Mouse (Mus musculus): Measurements from ENCODE around the gene Palm.

Gene Palm

GRCm38 (mm10) chr10:79856280-79856679 is 62.9 kb downstream of the Palm start:
- DNase-seq (ENCODE audit: low spot score), result no peak

DNA sequence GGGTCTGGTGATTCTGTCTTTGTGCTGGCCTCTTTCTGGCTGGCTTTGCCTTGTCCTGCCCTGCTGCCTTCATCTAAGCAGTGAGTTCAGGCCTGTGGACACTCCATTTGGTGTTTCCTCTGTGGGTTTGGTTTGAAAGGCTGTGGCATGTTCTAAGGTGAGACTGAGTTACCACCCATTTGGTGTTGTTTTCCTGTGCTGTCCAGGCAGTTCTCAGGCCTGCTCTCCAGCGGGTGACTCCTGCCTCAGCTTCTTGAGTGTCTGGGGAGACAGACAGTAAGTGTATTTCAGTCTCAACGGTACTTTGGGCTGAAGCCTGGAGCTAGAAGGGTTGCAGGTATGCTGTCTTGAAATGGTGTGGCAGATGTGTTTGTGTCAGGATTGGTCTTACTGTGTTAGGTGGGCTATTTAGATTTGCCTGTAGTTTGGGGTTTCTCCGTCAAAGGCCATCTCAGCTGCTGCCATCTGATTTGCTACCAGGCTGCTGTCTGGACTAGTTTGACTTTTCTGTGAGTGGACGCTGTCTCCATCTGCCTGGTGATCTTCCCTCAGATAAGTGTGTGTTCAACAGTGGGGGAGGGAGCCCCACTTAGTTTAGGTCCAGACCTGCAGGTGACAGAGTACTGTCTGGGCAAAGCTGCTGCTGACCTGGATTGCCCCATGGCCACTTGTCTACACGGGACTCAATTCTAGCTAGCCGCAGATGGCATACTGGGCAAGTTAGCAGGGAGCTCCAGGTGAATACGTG is 63.5 kb downstream of the Palm start:
- DNase-seq (ENCODE audit: low spot score), result no peak

DNA sequence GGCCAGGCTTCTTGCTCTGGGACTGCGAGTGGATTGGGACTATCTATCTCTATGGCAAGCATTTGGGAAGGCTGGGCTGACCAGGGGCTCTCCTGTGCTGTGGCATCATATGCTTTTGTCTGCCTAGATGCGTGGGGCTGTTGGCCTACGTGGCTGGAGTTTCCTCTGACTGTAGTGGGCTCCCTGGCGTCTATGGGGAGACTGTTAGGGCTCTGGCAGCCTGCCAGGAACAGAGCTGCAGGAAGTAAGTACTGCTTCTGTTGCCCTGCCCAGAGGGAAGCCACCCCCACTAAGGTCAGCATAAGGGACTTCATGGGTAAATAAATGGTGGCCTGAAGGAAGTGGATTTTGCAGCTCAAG is 64.1 kb downstream of the Palm start:
- DNase-seq (ENCODE audit: low spot score), result no peak

GRCm38 (mm10) chr10:79857894-79858293 is 64.5 kb downstream of the Palm start:
- DNase-seq (ENCODE audit: low spot score), result no peak

GRCm38 (mm10) chr10:79858416-79859074 is 65.2 kb downstream of the Palm start:
- no peak for DNase-seq (ENCODE audit: low spot score)

- DNase-seq (ENCODE audit: low spot score), result no peak
Observed at GRCm38 (mm10) chr10:79859116-79859515, 65.7 kb downstream of the Palm start.

GRCm38 (mm10) chr10:79860079-79860911 is 66.9 kb downstream of the Palm start:
- DNase-seq (ENCODE audit: low spot score), result no peak

- no peak for DNase-seq (ENCODE audit: low spot score)
Observed at GRCm38 (mm10) chr10:79861230-79862048, 68.1 kb downstream of the Palm start.

GRCm38 (mm10) chr10:79862049-79862788 is 68.8 kb downstream of the Palm start:
- no peak for DNase-seq (ENCODE audit: low spot score)

DNA sequence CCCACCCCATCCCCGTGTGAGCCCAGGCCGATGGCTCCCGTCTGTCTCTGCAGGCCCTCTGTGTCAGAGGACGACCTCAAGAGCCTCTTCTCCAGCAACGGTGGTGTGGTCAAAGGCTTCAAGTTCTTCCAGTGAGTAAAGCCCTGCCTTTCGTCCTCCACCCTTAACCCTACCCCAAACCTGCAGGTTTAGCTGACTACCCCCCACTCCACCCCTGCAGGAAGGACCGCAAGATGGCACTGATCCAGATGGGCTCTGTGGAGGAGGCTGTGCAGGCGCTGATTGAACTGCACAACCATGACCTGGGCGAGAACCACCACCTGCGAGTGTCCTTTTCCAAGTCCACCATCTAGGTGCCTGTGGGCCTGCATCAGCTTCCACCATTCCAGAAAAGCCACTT is 69.6 kb downstream of the Palm start:
- no peak for DNase-seq (ENCODE audit: low spot score)

GRCm38 (mm10) chr10:79864351-79865188 is 71.2 kb downstream of the Palm start:
- DNase-seq (ENCODE audit: low spot score), result no peak

DNA sequence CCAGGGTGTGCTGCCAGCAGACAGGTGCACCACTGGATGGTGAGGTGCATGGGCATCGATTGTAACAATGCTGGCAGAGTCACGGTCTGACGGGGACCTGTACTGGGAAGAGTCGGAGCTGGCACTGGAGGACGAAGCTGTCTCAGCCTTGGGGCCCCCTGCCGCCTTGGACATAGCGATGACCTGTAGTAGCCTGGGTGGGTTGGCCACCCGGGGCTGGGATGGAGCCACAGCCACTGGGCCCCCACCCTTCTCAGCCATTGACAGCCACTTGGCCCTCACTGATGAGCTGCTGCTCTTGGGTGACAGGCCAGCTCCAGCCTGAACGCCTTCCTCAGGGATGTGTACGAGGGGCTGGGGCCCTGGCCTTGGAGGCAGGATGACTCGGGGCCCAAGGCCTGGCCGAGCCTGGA is 71.8 kb downstream of the Palm start:
- DNase-seq (ENCODE audit: low spot score), result no peak

DNA sequence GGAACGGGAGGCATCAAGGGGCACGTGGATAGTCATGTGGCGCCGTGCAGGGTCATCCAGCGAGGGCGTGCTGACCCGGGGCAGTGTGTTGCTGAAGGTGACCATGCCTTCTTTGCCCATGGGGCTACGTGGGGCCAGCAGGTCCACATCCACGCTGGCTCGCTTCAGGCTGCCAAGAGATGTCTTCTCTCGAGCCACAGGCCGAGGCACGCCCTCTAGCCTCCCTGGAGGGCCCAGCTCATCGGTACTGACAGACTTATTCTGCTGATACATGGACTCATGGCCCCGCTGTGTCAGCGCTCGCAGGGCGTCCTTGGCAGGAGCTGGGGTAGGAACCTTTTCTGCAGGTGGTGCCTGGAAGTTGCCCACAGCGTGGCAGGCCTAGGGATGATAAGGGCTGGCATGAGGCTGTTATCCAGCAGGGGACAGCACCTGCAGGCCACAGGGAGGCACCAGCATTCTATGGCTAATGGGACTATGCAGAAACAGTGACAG is 72.5 kb downstream of the Palm start:
- no peak for DNase-seq (ENCODE audit: low spot score)

- no peak for DNase-seq (ENCODE audit: low spot score)
Observed at GRCm38 (mm10) chr10:79866601-79867000, 73.2 kb downstream of the Palm start.

Data from urinary bladder, postnatal 10 days (tissue).